Mouse (Mus musculus) gastrocnemius, postnatal 25 days (tissue): ENCODE results near the gene Cyp2d10. TPM values are rescaled to one million over a fixed set of nuclear protein-coding genes. Genes with fewer than 3 reads are reported as not detected.
"Not testable (repeated sequence)": the region's sequence is repeated elsewhere in the genome, so short reads cannot be mapped to it uniquely, and the experiment has no call there.

ENCODE experiments used
- DNase-seq: peaks from one replicate; pipeline ENCODE4 v3.0.0; 2022
- total RNA-seq, 2 experiments: library from RNA; stranded (reverse); gene quantifications; 1 replicate in 1 of 2; 2 replicates in 1 of 2; pipeline ENCODE4 v1.2.3; 2021

Gene Cyp2d10
- total RNA-seq, 2 experiments from 2014 or later: not detected

- not testable (repeated sequence) for DNase-seq
Measured at GRCm38 (mm10) chr15:82395955-82396354, 11.0 kb downstream of the Cyp2d10 start.

GRCm38 (mm10) chr15:82393922-82394321, 13.1 kb downstream of the Cyp2d10 start, which contains the start of gene Cyp2d11:
Gene Cyp2d11, minus strand, starts transcription at chr15:82394022.
- not testable (repeated sequence) for DNase-seq

GRCm38 (mm10) chr15:82389916-82390315, 17.1 kb downstream of the Cyp2d10 start:
- DNase-seq: not testable (repeated sequence)

- no peak for DNase-seq
Measured at GRCm38 (mm10) chr15:82385729-82386128, 21.3 kb downstream of the Cyp2d10 start.

DNA sequence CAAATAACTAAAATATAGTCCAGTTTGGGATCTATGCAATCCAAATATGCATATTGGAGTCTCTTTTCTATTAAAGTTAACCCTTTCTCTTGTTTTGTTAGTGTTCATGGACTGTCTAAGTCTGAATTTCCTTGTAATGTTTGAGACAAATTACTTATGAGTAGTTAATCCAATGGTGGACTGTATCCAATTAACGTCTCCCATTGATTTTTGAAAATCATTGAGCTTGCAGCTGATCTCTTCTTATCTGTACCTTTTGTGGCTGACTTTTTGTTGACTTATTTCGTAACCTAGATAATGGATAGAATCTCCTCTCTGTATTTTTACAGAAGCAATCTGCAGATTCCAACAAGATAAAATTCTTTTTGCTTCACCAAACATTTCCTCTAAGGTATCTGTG, 24.6 kb downstream of the Cyp2d10 start:
- DNase-seq: no peak

DNA sequence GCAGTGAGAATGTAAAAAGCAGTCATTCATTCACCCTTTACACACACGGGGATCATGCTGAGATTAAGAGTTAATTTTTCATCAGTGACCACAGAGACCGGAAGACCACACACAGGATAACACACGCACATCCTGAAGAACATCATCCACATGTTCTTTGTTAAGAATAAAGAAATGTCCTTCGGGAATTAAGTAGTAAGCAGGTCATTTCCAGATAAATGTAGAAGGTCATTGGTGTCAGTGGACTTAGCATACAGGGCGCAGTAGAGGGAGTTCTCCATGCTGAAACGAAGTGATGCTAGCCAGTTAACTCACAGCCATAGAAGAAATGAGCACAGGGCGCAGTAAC, 26.3 kb downstream of the Cyp2d10 start:
- DNase-seq: no peak

DNA sequence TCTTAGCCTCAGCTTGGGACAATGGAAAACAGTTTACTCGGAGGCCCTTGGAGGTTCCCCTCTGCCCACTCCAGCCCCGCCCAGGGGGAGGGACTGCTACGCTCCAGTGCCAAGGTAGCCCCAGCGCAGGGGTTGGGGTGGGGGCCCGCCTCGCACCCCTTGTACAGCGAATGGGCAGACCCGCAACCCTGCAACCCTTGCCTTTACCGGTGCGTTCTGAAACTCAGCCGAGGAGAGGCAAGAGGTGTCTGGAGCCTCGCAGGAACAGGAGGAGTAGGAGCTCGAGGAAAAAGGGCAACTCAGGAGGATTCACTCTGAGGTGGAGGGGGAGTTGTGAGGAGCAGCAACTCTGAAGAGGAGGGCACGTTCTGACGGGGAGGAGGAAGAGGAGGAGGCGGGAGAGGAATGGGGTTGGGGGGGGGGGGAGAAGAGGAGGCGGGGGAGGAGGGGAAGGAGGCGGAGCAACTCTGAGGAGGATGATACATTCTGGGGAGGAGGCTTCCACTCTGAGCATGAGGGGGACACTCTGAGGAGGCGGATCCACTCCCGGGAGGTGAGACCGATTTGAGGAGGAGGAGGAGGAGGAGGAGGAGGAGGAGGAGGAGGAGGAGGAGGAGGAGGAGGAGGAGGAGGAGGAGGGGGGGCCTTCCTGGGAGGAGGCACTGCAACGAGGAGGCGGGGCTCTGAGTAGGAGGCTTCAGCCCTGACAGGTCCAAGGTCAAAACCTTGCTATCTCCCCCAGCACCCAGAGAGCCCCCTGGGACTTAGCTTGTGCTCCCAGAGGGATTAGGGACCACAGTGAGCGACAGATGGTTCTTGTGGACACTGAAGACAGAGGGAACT, 26.9 kb downstream of the Cyp2d10 start, which contains the start of gene Cyp2d22:
Gene Cyp2d22, minus strand, starts transcription at position 390 of the 843 bp plus-strand sequence.
- DNase-seq: peak; percentile 69

GRCm38 (mm10) chr15:82379511-82379870, 27.5 kb downstream of the Cyp2d10 start:
- no peak for DNase-seq

GRCm38 (mm10) chr15:82378261-82379180, 28.5 kb downstream of the Cyp2d10 start:
- peak; percentile 32 for DNase-seq

- no peak for DNase-seq
Measured at GRCm38 (mm10) chr15:82377701-82378100, 29.3 kb downstream of the Cyp2d10 start.

GRCm38 (mm10) chr15:82376393-82377138, 30.4 kb downstream of the Cyp2d10 start:
- DNase-seq: peak; percentile 77

DNA sequence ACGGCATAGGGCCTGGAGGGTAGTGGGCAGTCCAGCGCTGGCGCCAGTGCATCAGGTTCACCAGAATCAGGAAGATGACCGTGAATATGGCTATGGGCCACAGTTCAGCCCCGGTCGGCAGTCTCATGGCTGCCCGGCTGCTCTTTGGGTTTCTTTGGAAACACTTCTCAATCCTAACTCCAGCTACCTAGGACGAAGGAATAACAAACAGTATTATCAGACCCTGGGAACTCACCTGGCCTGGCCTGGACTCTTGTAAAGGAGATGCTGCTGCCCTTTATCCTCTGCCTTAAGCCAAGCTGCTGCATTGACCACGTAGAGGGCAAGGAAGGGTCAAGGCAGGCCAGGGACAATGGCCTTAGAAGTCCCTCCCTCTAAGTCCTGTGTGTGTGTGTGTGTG, 31.1 kb downstream of the Cyp2d10 start:
- no peak for DNase-seq

DNA sequence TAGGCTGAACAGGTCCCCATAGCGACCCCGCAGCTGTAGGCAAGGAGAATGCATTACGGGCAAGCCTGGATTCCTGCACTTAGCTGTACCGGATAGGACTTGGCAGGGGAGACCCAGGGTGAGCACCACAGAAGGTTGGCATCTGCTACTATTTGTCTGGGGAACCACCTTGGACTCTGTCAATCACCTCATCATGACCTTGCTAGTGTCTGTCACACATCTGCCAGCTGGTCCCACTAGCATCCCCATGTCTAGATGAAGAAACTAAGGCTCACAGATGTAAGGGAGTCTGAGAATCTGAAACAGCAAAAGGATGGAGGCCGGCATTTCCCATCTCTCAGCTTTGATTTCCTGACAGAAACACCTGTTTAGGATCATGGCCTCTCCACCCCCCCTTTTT, 32.6 kb downstream of the Cyp2d10 start:
- DNase-seq: no peak

GRCm38 (mm10) chr15:82372991-82373390, 34.0 kb downstream of the Cyp2d10 start:
- DNase-seq: no peak

GRCm38 (mm10) chr15:82372446-82372845, 34.5 kb downstream of the Cyp2d10 start:
- no peak for DNase-seq

- no peak for DNase-seq
Measured at GRCm38 (mm10) chr15:82368851-82369250, 38.1 kb downstream of the Cyp2d10 start.

DNA sequence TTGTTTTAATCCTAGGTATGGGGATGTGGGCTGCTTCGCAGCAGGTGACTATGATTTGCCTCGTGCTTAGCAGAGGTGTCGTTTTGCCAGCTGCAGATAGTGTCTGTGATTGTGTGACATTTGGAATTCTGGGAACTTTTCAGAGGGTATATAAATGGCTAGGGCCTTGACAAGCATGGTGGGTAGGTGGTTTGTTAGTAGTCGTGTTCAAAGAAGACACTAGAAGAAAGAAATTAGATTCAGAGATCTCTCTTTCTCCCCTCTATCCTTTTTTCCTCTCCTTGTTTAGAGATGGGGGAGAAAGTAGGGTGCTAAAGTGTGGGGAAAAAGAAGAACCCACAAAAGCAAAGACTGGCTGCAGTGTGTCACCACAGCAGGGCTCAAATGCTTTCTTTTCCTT, 38.8 kb downstream of the Cyp2d10 start:
- DNase-seq: no peak

GRCm38 (mm10) chr15:82364561-82364960, 42.4 kb downstream of the Cyp2d10 start:
- DNase-seq: not testable (repeated sequence)

DNA sequence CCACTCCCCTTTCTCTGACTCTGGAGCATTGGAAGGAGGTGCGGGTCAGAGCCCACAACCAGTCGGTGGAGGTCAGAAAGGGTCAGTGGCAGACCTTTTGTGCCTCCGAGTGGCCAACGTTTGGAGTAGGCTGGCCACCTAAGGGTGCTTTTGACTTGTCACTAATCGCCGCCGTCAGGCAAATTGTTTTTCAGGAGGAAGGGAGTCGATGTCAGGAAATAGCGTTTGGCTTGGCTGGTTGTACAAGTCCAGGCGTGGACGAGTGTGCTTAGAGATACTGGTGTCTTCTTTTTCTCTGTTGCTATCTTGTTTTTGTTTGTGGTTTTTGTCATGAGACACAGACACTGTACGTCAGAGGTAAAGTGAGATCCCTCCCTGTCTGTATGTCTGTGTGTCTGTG, 43.2 kb downstream of the Cyp2d10 start:
- DNase-seq: not testable (repeated sequence)

- no peak for DNase-seq
Measured at GRCm38 (mm10) chr15:82362234-82362633, 44.8 kb downstream of the Cyp2d10 start.

DNA sequence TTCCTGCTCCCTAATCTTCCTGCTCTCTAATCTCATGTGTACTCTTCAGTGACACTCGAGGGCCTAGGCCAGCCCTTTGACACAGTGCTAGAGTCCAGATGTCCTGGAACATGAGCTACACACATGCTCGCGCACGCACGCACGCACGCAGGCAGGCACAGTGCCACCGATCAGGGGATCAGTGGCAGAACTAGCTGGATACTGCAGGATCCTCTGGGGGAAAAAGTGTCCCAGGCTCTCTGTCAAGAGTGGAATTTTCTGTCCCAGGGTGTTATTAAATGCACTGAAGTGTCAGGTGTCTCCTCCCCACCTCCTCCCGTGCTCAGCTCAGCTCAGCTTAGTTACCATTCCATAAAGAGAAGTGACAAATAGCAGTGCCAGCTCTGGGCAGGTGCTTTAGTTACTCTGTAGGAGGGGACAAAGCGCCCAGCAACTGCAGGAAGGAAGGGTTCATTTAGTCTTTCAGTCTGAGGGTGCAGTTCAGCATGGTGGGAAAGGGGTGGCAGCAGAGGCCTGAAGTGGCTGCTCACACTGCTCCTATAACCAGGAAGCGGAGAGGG, 45.5 kb downstream of the Cyp2d10 start:
- DNase-seq: peak; percentile 65
